Mouse (Mus musculus) bone marrow macrophage, adult 2 months (primary cell): ENCODE measurements at regions not wholly inside any gene's neighbourhood (a gene's known extent, or its start where the extent isn't known, plus 50 kb on each side); places are given as distances from the start of the nearest gene placed in this dataset.
"Not testable (repeated sequence)": the region's sequence is repeated elsewhere in the genome, so short reads cannot be mapped to it uniquely, and the experiment has no call there.

Experiments
- H3K27ac ChIP-seq: 2 replicates; pipeline ENCODE4 v1.5.1; 2012; ENCODE audit warnings: low read depth, low read length; ENCODE audit not compliant: insufficient read depth
- H3K4me1 ChIP-seq: 2 replicates; pipeline ENCODE4 v1.6.1; 2012; ENCODE audit warnings: low read length; ENCODE audit not compliant: control insufficient read depth, insufficient read depth
- H3K4me3 ChIP-seq: 2 replicates; pipeline ENCODE4 v1.5.1; 2012; ENCODE audit warnings: mild to moderate bottlenecking, low read length, moderate library complexity; ENCODE audit not compliant: insufficient read depth
- CTCF ChIP-seq: IDR thresholded peaks from 2 replicates; pipeline ENCODE4 v1.5.1; 2012; ENCODE audit warnings: low read depth, mild to moderate bottlenecking, low read length, moderate library complexity
- POLR2A ChIP-seq: IDR thresholded peaks from 2 replicates; pipeline ENCODE4 v1.6.1; 2012; ENCODE audit warnings: mild to moderate bottlenecking, low read depth, low read length, borderline replicate concordance

- H3K27ac ChIP-seq: no peak overlapping the region
- H3K4me3 ChIP-seq: no peak overlapping the region
- H3K4me1 ChIP-seq: no peaks in the 10 kb centered on the region
- TF ChIP-seq CTCF (no peak), POLR2A (no peak)
Measured at GRCm38 (mm10) chr14:53614341-53614740, 639.6 kb downstream of the Dad1 start.

DNA sequence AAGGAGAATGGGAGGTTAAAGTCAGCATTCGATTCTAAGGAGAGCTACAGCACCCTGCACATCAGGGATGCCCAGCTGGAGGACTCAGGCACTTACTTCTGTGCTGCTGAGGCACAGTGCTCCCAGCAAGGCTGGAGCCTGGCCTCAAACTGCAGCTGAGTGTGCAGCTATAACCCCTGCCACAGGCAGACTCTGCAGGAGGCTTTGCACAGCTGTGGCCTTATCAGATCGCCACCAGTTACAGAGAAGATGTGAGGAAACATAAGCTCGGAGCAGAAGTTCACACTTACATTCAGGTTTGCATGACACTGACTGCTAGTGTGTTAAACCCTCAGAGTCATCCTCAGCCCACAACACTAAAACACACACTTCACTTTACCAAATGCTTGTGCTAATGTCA is 654.6 kb downstream of the Dad1 start:
- H3K4me1 ChIP-seq, H3K27ac ChIP-seq, H3K4me3 ChIP-seq: not testable (repeated sequence)

GRCm38 (mm10) chr14:53597287-53597686 is 656.6 kb downstream of the Dad1 start:
- H3K4me1 ChIP-seq, H3K4me3 ChIP-seq, H3K27ac ChIP-seq: not testable (repeated sequence)

- not testable (repeated sequence) for H3K4me3 ChIP-seq, H3K27ac ChIP-seq, H3K4me1 ChIP-seq
Measured at GRCm38 (mm10) chr14:53590601-53591000, 663.3 kb downstream of the Dad1 start.

DNA sequence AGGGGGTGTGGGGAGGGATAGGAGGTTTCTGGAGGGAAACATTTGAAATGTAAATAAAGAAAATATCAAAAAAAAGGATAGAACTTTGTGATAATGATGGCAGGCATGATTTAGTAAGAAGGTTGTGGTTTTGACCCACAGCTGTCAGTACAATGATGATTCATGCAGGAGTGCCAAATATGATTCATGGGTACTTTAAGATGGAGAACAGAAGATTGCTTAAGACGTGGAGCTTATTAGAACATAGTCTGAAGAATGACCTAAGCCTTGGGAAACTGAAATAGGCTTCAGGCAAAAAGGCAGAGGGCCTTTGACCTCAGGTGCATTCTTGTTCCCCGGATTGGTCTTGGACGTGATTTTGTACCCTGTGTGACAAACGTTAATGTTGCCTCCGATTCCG is 671.4 kb downstream of the Dad1 start:
- not testable (repeated sequence) for H3K27ac ChIP-seq, H3K4me3 ChIP-seq, H3K4me1 ChIP-seq

GRCm38 (mm10) chr14:53581734-53582133 is 672.2 kb downstream of the Dad1 start:
- not testable (repeated sequence) for H3K27ac ChIP-seq, H3K4me3 ChIP-seq, H3K4me1 ChIP-seq

- not testable (repeated sequence) for H3K27ac ChIP-seq, H3K4me3 ChIP-seq, H3K4me1 ChIP-seq
Measured at GRCm38 (mm10) chr14:53576927-53577326, 677.0 kb downstream of the Dad1 start.

- not testable (repeated sequence) for H3K4me3 ChIP-seq, H3K27ac ChIP-seq, H3K4me1 ChIP-seq
Measured at GRCm38 (mm10) chr14:53572701-53573100, 681.2 kb downstream of the Dad1 start.

DNA sequence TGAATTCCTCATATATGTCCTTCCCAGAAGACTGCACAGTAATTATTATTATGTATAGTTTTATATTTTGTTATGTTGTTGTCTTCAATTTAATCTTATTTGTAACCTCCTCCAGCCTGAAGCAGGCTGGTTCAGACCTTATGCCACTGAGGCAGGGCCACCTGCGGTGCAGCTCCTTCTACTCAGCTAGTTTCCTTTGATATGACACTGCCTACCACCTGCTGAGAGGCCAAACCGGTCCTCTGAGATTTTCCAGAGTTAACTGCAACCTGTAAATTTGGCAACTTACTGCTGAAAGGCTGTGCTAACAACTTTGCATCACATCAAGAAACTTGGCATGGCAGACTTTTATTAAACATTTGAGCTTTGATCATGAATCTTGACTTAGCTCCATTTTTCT is 691.3 kb downstream of the Dad1 start:
- Histone ChIP-seq H3K4me1 (no peaks in the 10 kb centered on the region), H3K27ac (no peak overlapping the region), H3K4me3 (no peak overlapping the region)
- TF ChIP-seq POLR2A (no peak), CTCF (no peak)

DNA sequence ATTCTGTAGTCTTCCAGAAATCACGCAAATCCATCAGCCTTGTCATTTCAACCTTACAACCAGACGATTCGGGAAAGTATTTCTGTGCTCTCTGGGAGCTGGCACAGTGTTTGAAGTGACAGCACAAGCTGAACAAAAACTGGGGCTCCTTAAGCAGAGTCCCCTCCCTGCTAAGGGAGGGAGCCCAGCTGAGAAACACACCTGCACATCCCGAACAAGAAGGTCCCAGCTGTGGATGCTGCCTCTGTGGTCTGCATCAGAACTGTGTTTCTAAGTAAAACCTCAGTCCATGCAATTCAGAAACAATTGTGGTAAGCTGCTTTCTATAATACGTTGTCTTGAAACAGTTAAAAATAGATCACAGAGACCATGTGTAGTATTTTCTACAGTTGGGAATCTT is 693.8 kb downstream of the Dad1 start:
- not testable (repeated sequence) for H3K27ac ChIP-seq, H3K4me1 ChIP-seq, H3K4me3 ChIP-seq

GRCm38 (mm10) chr14:53559386-53559920 is 694.5 kb downstream of the Dad1 start:
- not testable (repeated sequence) for H3K27ac ChIP-seq, H3K4me1 ChIP-seq, H3K4me3 ChIP-seq

DNA sequence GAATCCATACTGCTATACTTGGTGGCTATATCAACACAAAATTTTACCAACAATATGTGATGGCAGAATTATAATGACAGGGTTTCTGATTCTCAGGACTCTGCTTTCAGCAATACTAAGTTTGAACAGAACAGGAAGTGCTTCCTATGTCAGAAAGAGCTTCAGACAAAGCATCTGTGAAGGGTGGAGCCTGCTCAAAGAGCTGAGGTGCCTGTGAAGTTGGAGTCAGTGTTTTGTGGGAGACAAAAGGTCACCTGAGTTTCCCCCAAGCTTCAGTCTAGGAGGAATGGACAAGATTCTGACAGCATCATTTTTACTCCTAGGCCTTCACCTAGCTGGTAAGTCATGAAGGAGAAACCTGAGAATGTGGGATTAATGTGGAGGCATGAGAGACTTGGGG is 700.1 kb downstream of the Dad1 start:
- Histone ChIP-seq H3K4me3 (no peak overlapping the region), H3K27ac (no peak overlapping the region), H3K4me1 (no peaks in the 10 kb centered on the region)
- TF ChIP-seq CTCF (no peak), POLR2A (no peak)

DNA sequence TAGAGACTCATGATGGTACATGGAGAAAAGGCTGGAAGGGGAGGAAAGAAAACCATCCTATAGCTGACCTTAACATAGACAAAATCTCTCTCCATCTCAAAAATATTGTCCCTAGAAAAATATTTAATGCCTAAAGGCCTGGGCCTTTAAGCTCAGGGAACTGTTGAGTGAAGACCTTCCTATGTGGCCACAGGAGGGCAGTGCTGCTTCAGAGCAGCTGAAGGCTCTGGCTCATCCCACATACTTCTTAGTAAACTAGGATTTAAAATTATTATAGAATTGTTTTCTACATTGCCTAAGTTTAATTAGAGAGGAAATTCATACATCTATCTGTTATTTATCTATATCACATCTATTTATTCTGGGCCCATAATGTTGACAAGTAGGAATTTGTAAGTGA is 706.5 kb downstream of the Dad1 start:
- H3K4me3 ChIP-seq, H3K27ac ChIP-seq: not testable (repeated sequence)

More for the DNA sequence above, 706.5 kb downstream of the Dad1 start:
- H3K4me1 ChIP-seq: not testable (repeated sequence)
